Mouse (Mus musculus) neural tube, embryonic 12.5 days (tissue): Measurements from ENCODE around the gene Zdhhc8. TPM values are rescaled to one million over a fixed set of nuclear protein-coding genes. Genes with fewer than 3 reads are reported as not detected.

Experiments
- ATAC-seq: fragments of 200-750 bp; cut with Nextera tagmentation; 2 replicates; pipeline ENCODE4 v1.8.0; 2017; ENCODE audit warnings: low read depth, mild to moderate bottlenecking, moderate TSS enrichment, moderate library complexity; ENCODE audit not compliant: low FRiP score
- H3K27ac ChIP-seq: fragments of 300-500 bp; sonication (generic); 2 replicates; pipeline ENCODE4 v1.5.1; 2016
- H3K27me3 ChIP-seq: fragments of 300-500 bp; sonication (generic); replicated peaks from 2 replicates; pipeline ENCODE4 v1.6.1; 2016; ENCODE audit warnings: mild to moderate bottlenecking
- H3K36me3 ChIP-seq: fragments of 300-500 bp; sonication (generic); 2 replicates; pipeline ENCODE4 v1.6.1; 2016; ENCODE audit warnings: mild to moderate bottlenecking
- H3K4me1 ChIP-seq: fragments of 300-500 bp; sonication (generic); 2 replicates; pipeline ENCODE4 v1.6.1; 2016
- H3K4me2 ChIP-seq: fragments of 300-500 bp; sonication (generic); replicated peaks from 2 replicates; pipeline ENCODE4 v1.6.1; 2016; ENCODE audit warnings: mild to moderate bottlenecking
- H3K4me3 ChIP-seq: fragments of 300-500 bp; sonication (generic); 2 replicates; pipeline ENCODE4 v1.5.1; 2016
- H3K9ac ChIP-seq: fragments of 300-500 bp; sonication (generic); 2 replicates; pipeline ENCODE4 v1.6.1; 2016; ENCODE audit warnings: mild to moderate bottlenecking
- H3K9me3 ChIP-seq: fragments of 300-500 bp; sonication (generic); 2 replicates; pipeline ENCODE4 v1.6.1; 2016; ENCODE audit warnings: mild to moderate bottlenecking
- WGBS: fragments of 180-500 bp; shearing (Covaris S2); methylation state at CpG from one replicate; pipeline ENCODE4 v1.1.7; 2016; 5-methylcytosine and 5-hydroxymethylcytosine counted together
- polyA plus RNA-seq: library from polyadenylated mRNA; unstranded; fragments of >200 nt; fragmentation: Nextera tagmentation; extraction: Ambion mirVana; gene quantifications from 2 replicates; pipeline ENCODE4 v1.2.1, GENCODE M21; 2016

Gene Zdhhc8
- 16.7 and 17.7 TPM in 2 replicates for polyA plus RNA-seq

- peak within 1 kb of the TSS; percentile 77; the same call in 1 of the 2 replicates for H3K27ac ChIP-seq
- under 1% methylated on average over 79 of the region's 79 CpGs for WGBS
- peak within 1 kb of the TSS; percentile 86 for H3K9ac ChIP-seq
- peaks cover 30% of the 10 kb centered on the region for H3K4me1 ChIP-seq
- ATAC-seq: peak; percentile 77
- H3K4me3 ChIP-seq: peak within 1 kb of the TSS; percentile 86
- H3K27me3 ChIP-seq: no peaks in the 10 kb centered on the region
- peak within 1 kb of the TSS; percentile 93 for H3K4me2 ChIP-seq
- H3K9me3 ChIP-seq: no peaks in the 10 kb centered on the region
- H3K36me3 ChIP-seq: peaks cover 18% of the 10 kb centered on the region
Measured at GRCm38 (mm10) chr16:18234671-18235388, at the start of gene Zdhhc8. Gene Zdhhc8, minus strand, starts transcription at chr16:18235136.

GRCm38 (mm10) chr16:18275166-18275565, 40.2 kb upstream of the Zdhhc8 start:
- Histone ChIP-seq H3K36me3 (peaks cover 89% of the 10 kb centered on the region), H3K27ac (no peak overlapping the region), H3K4me2 (no peak overlapping the region), H3K4me3 (no peak overlapping the region), H3K9ac (no peak overlapping the region), H3K27me3 (no peaks in the 10 kb centered on the region), H3K4me1 (no peaks in the 10 kb centered on the region), H3K9me3 (no peaks in the 10 kb centered on the region)
- WGBS: 83% methylated on average over 2 of the region's 2 CpGs
- no peak for ATAC-seq

GRCm38 (mm10) chr16:18268182-18268581, 33.2 kb upstream of the Zdhhc8 start:
- H3K9ac ChIP-seq: no peak overlapping the region
- H3K27ac ChIP-seq: no peak overlapping the region
- H3K9me3 ChIP-seq: no peaks in the 10 kb centered on the region
- H3K4me2 ChIP-seq: no peak overlapping the region
- 88% methylated on average over 5 of the region's 5 CpGs for WGBS
- H3K36me3 ChIP-seq: peaks cover 89% of the 10 kb centered on the region
- H3K4me3 ChIP-seq: no peak overlapping the region
- no peaks in the 10 kb centered on the region for H3K27me3 ChIP-seq
- no peaks in the 10 kb centered on the region for H3K4me1 ChIP-seq
- ATAC-seq: no peak

- no peak for ATAC-seq
- H3K27me3 ChIP-seq: no peaks in the 10 kb centered on the region
- 83% methylated on average over 2 of the region's 2 CpGs for WGBS
Measured at GRCm38 (mm10) chr16:18265024-18265423, 30.1 kb upstream of the Zdhhc8 start.

GRCm38 (mm10) chr16:18258221-18258620, 23.3 kb upstream of the Zdhhc8 start, which contains the start of gene Gm49776:
Gene Gm49776, minus strand, starts transcription at chr16:18258321.
- no peak within 1 kb of the TSS for H3K27ac ChIP-seq
- no peak within 1 kb of the TSS for H3K9ac ChIP-seq
- H3K4me1 ChIP-seq: no peaks in the 10 kb centered on the region
- ATAC-seq: no peak
- 94% methylated on average over 2 of the region's 2 CpGs for WGBS
- H3K36me3 ChIP-seq: peaks cover 90% of the 10 kb centered on the region
- no peak within 1 kb of the TSS for H3K4me3 ChIP-seq
- H3K4me2 ChIP-seq: no peak within 1 kb of the TSS
- no peaks in the 10 kb centered on the region for H3K27me3 ChIP-seq
- no peaks in the 10 kb centered on the region for H3K9me3 ChIP-seq

More at GRCm38 (mm10) chr16:18265024-18265423, 30.1 kb upstream of the Zdhhc8 start:
- H3K27ac ChIP-seq: no peak overlapping the region
- H3K9ac ChIP-seq: no peak overlapping the region
- H3K4me3 ChIP-seq: no peak overlapping the region
- no peaks in the 10 kb centered on the region for H3K4me1 ChIP-seq
- peaks cover 86% of the 10 kb centered on the region for H3K36me3 ChIP-seq
- no peaks in the 10 kb centered on the region for H3K9me3 ChIP-seq
- no peak overlapping the region for H3K4me2 ChIP-seq

GRCm38 (mm10) chr16:18253866-18254265, 18.9 kb upstream of the Zdhhc8 start:
- Histone ChIP-seq H3K4me3 (no peak overlapping the region), H3K4me1 (peaks cover 26% of the 10 kb centered on the region), H3K36me3 (peaks cover 81% of the 10 kb centered on the region), H3K9ac (no peak overlapping the region), H3K27me3 (no peaks in the 10 kb centered on the region), H3K9me3 (no peaks in the 10 kb centered on the region), H3K27ac (no peak overlapping the region), H3K4me2 (no peak overlapping the region)
- WGBS: 98% methylated on average over 1 of the region's 1 CpGs
- ATAC-seq: no peak

- peaks cover 26% of the 10 kb centered on the region for H3K4me1 ChIP-seq
- no peak overlapping the region for H3K27ac ChIP-seq
- no peak overlapping the region for H3K9ac ChIP-seq
- H3K9me3 ChIP-seq: no peaks in the 10 kb centered on the region
- H3K4me3 ChIP-seq: no peak overlapping the region
- H3K27me3 ChIP-seq: no peaks in the 10 kb centered on the region
- H3K4me2 ChIP-seq: no peak overlapping the region
- WGBS: 86% methylated on average over 6 of the region's 6 CpGs
- ATAC-seq: no peak
- peaks cover 72% of the 10 kb centered on the region for H3K36me3 ChIP-seq
Measured at GRCm38 (mm10) chr16:18252736-18253135, 17.8 kb upstream of the Zdhhc8 start.

GRCm38 (mm10) chr16:18250828-18251790, 16.2 kb upstream of the Zdhhc8 start:
- no peak for ATAC-seq
- Histone ChIP-seq H3K36me3 (peaks cover 64% of the 10 kb centered on the region), H3K9ac (peak overlapping the region; percentile 90)

GRCm38 (mm10) chr16:18250231-18250630, 15.3 kb upstream of the Zdhhc8 start:
- Histone ChIP-seq H3K4me1 (peaks cover 44% of the 10 kb centered on the region), H3K36me3 (peaks cover 66% of the 10 kb centered on the region), H3K27ac (no peak overlapping the region)

More at GRCm38 (mm10) chr16:18250828-18251790, 16.2 kb upstream of the Zdhhc8 start:
- 68% methylated on average over 10 of the region's 10 CpGs for WGBS
- Histone ChIP-seq H3K4me3 (peak overlapping the region; percentile 5; the same call in 1 of the 2 replicates), H3K27ac (no peak overlapping the region), H3K27me3 (no peaks in the 10 kb centered on the region), H3K4me1 (peaks cover 38% of the 10 kb centered on the region), H3K9me3 (no peaks in the 10 kb centered on the region), H3K4me2 (peak overlapping the region; percentile 94)

GRCm38 (mm10) chr16:18249364-18249967, 14.5 kb upstream of the Zdhhc8 start:
- H3K9me3 ChIP-seq: no peaks in the 10 kb centered on the region
- H3K36me3 ChIP-seq: peaks cover 66% of the 10 kb centered on the region
- peak; percentile 42 for ATAC-seq
- peak overlapping the region; percentile 94 for H3K4me2 ChIP-seq
- WGBS: 7% methylated on average over 27 of the region's 27 CpGs
- H3K27me3 ChIP-seq: no peaks in the 10 kb centered on the region
- H3K4me3 ChIP-seq: peak overlapping the region; percentile 96
- peak overlapping the region; percentile 77 for H3K27ac ChIP-seq
- H3K9ac ChIP-seq: peak overlapping the region; percentile 90
- H3K4me1 ChIP-seq: peaks cover 44% of the 10 kb centered on the region

More at GRCm38 (mm10) chr16:18250231-18250630, 15.3 kb upstream of the Zdhhc8 start:
- no peaks in the 10 kb centered on the region for H3K9me3 ChIP-seq
- WGBS: 55% methylated on average over 4 of the region's 4 CpGs
- peak overlapping the region; percentile 94 for H3K4me2 ChIP-seq
- H3K27me3 ChIP-seq: no peaks in the 10 kb centered on the region
- peak overlapping the region; percentile 96; the same call in 1 of the 2 replicates for H3K4me3 ChIP-seq
- peak overlapping the region; percentile 90 for H3K9ac ChIP-seq
- no peak for ATAC-seq

- peak; percentile 96 for ATAC-seq
Measured at GRCm38 (mm10) chr16:18248433-18249363, 13.8 kb upstream of the Zdhhc8 start, which contains the start of the genes Trmt2a and Ranbp1. Gene Trmt2a, plus strand, starts transcription at chr16:18248679. Gene Ranbp1, minus strand, starts transcription at chr16:18248732.

More at GRCm38 (mm10) chr16:18248433-18249363, 13.8 kb upstream of the Zdhhc8 start, which contains the start of the genes Trmt2a and Ranbp1:
- peak within 1 kb of the TSS; percentile 77 for H3K27ac ChIP-seq
- no peaks in the 10 kb centered on the region for H3K27me3 ChIP-seq
- H3K9ac ChIP-seq: peak within 1 kb of the TSS; percentile 90
- peak within 1 kb of the TSS; percentile 94 for H3K4me2 ChIP-seq
- H3K4me1 ChIP-seq: peaks cover 44% of the 10 kb centered on the region
- peaks cover 66% of the 10 kb centered on the region for H3K36me3 ChIP-seq
- under 1% methylated on average over 95 of the region's 102 CpGs for WGBS
- peak within 1 kb of the TSS; percentile 96 for H3K4me3 ChIP-seq
- H3K9me3 ChIP-seq: no peaks in the 10 kb centered on the region
